Mouse (Mus musculus) lung, postnatal 36 days (tissue): ENCODE data around the gene Ppt2.

ENCODE experiments used
- DNase-seq: peaks from one replicate; pipeline ENCODE4 v3.0.0; 2022; ENCODE audit warnings: mixed read lengths

Ppt2 gene

GRCm38 (mm10) chr17:34627943-34628643 lies at the start of gene Ppt2:
TSS of gene Ppt2 (minus strand) at chr17:34628510.
- DNase-seq, result peak; percentile 73

DNA sequence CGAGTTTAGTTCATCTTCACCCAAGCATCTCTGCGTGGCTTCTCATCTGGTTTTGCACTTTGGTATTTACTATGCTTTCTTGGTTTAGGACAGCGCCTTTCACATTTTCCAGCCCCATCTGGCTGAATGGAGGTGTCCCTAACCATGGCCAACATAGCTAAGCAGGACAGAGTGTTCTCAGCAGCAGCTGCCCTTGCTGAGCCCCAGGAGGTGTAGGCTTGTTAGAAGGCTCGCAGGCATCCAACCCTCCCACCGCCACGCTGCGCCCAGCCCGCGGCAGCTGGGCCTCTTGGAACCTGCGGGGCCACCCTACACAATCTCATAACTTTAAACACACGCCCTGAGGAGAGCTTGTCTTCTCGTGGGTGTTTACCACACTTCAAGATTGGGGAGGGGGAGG lies 48.4 kb upstream of the Ppt2 start:
- DNase-seq, result no peak

GRCm38 (mm10) chr17:34676093-34676460 lies 47.8 kb upstream of the Ppt2 start:
- no peak for DNase-seq

- DNase-seq, result peak; percentile 63
Observed at GRCm38 (mm10) chr17:34675205-34676092, 47.1 kb upstream of the Ppt2 start.

GRCm38 (mm10) chr17:34674524-34675204 lies 46.4 kb upstream of the Ppt2 start:
- DNase-seq, result no peak

- DNase-seq, result no peak
Observed at GRCm38 (mm10) chr17:34673139-34673538, 44.8 kb upstream of the Ppt2 start.

- DNase-seq, result no peak
Observed at GRCm38 (mm10) chr17:34672246-34672792, 44.0 kb upstream of the Ppt2 start.

- no peak for DNase-seq
Observed at GRCm38 (mm10) chr17:34671151-34672066, 43.1 kb upstream of the Ppt2 start.

DNA sequence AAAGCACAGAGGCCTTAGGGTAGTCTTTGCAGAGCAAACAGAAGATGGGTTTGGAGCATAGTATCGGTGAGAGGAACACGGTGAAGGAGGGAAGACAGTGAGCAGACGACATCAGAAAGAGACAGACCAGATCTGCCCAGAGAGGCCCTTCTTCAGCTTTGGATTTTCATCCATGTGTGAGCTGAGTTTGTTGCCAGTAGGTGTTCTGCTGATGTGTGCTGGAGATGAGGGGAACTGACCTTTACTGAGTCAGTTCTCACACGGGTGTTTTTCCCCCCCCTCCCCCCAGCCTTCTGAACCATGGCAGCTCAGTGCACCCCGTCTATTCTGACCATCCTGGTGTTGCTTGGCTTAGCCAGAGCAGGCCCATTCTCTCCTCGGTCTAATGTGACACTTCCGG lies 41.9 kb upstream of the Ppt2 start, which contains the start of gene Tnxb:
Gene Tnxb, plus strand, starts transcription at position 301 of the 400 bp plus-strand sequence.
- no peak for DNase-seq

DNA sequence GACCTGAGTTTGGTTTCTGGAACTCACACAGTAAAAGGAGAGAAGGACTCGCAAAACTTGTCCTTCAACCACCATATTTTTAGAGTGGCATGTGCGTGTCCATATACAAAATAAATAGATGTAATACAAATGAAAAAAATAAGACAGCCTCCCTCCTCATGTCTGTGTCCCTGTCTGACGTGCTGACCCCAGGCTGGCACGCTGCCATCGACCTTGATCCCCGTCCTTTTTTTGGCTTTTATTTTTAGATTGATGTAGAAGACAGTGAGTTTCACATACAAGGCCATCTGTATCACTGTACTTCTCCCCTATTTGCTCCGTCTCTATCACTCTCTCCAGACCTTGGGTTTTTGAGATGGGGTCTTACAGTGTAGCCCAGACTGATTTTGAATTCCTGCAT lies 36.2 kb upstream of the Ppt2 start:
- DNase-seq, result no peak

- DNase-seq, result no peak
Observed at GRCm38 (mm10) chr17:34663558-34663957, 35.2 kb upstream of the Ppt2 start.

DNA sequence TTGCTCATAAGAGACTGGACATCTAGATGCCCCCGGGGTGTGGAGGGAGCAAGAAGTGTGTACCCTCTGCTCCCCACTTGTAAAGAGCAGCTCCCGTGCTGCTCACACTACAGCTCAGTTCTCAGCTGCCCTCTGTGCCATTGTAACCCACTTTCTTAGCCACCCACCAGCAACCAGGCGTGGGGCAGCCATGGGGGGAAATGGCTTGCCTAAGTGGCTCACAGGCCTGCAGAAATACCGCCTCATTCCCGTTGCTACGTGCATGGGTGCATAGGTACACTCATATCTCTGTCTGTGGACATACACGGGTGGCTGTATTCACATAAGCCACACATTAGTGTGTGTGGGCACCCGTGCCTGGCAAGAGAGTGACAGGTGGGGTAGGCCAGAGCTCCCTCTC lies 34.7 kb upstream of the Ppt2 start:
- no peak for DNase-seq

- DNase-seq, result no peak
Observed at GRCm38 (mm10) chr17:34662468-34662867, 34.2 kb upstream of the Ppt2 start.

DNA sequence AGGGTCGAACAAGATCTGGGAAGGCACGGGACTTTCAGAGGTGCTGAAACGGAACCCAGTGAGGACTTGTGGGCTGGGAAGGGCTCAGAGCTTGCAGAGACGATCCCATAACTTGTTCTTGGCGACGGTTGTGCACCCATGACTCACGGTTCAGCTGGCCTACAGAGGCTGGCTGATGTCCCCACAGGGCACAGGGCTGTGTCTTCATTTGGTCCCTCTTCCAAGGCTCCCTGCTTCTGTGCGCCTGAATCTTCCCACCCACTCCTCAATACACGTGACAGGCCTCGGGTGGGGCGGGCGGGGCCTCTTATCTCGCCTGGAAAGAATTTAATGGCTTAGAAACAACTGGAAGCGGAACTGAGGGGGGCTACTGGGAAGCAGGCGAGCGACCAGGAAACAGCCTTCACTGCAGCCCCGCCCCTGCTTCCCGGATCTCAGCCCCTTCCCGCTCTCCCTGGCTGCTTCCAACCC lies 32.8 kb upstream of the Ppt2 start:
- peak; percentile 83 for DNase-seq

DNA sequence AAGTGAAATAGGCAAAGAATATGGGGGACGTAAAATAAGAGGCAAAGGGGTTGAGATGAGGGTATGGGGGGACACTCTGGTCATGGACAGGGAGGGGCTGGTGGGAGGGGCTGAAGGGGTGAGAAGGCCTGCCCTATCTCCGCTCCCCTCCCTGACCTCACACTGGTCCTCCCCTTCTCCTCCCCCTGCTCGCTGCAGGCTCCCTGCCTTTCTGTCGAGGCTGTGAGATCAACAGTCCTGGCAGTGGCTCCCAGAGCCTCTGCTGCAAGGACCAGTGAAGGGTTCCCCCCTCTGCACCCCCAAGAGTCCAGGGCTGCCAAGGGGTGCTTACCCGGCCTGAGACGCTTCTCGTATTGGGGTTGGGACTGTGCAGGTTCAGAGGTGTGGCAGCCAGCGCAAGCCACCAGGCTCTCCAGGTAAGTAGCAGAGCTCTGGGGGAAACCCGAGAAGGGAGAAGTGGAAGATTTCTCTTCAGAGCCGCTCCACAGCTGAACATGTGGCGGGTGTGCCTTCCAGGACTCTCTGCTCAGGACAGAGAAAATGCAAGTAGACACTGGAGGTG lies 32.0 kb upstream of the Ppt2 start:
- no peak for DNase-seq

DNA sequence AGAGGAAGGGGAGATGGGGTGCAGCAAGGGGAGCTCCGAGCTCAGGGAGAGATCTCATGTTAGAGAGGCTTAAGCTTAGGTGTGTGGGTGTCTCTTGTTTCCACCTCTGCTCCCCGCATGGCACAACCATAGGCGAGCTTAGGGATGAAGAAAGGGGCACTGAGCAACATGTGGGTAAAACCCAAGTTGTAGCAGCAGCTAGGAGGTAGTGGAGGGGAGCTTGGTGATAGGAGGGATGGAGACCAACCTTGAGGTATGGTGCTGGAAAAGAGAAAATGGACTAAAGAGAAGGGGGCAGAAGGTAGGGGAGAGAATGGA lies 31.5 kb upstream of the Ppt2 start:
- no peak for DNase-seq

- no peak for DNase-seq
Observed at GRCm38 (mm10) chr17:34659181-34659896, 31.0 kb upstream of the Ppt2 start.

DNA sequence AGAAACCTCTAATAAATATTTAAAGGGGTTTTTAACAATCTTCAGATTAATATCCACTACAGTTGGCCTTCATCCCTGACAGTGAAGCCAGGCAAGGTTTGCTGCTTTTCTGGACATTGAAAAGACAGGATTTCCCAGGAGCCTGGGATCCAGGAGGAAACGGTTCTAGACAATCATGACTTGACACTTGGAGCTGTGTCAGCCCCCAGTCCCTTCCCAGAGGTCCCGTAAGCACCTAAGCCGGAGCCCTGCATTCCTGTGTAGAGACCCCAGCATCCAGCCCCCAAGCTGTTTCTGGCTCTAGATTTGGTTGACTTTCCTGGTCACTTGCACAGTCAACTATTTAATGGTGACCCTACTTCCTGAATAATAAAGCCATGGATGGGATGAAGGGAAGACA lies 30.3 kb upstream of the Ppt2 start:
- no peak for DNase-seq

DNA sequence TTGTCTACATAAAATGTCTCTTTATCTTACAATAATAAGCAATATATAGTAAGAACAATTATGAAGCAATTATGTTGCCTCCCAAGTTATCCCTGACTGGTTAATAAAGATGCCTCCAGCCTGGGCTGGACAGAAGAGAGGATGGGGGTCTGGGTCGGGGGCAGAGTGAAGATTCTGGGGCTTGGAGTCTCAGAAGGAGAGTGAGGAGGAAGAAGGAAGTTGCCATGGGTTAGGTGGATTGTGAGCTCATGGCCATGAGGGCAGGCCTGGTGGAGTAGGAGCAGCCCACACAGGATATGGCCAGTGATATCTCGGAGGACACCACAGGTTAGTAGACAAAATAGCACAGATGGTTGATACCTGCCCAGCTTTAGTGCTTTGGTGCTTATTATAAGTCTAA lies 29.8 kb upstream of the Ppt2 start:
- DNase-seq, result no peak

GRCm38 (mm10) chr17:34657271-34657670 lies 29.0 kb upstream of the Ppt2 start:
- no peak for DNase-seq

DNA sequence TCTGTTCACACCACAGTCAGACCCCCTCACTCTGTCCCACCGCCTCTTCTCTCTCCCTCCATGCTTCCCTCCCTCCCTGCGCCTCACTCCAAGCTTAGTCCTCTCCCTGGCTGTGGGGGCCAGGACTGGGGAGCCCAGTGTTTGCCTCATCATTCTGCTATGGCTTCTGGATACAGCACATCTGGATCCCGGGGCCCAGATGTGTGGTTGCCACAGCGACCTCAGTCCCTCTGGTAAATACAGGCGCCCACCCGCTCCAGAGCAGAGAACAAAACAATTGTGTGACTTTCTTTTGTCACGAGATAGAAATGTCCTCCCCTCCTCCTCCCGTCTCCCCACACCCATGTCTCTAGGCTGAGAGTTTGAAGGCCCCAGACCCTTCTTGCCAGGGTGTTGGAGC lies 28.4 kb upstream of the Ppt2 start:
- no peak for DNase-seq
